Mouse (Mus musculus) limb, embryonic 14.5 days (tissue): Measurements from ENCODE around the gene Prkx. TPM values are rescaled to one million over a fixed set of nuclear protein-coding genes. Genes with fewer than 3 reads are reported as not detected.
A peak's percentile ranks its signal among the peaks of the same experiment; 100 is the strongest.

Experiments used
- ATAC-seq: fragments of 200-750 bp; cut with Nextera tagmentation; 2 replicates; pipeline ENCODE4 v1.8.0; 2017; ENCODE audit warnings: low read depth, moderate number of reproducible peaks, moderate TSS enrichment; ENCODE audit not compliant: low FRiP score
- DNase-seq: peaks from one replicate; pipeline ENCODE4 v3.0.0-alpha.2; 2015; ENCODE audit warnings: low spot score
- H3K27ac ChIP-seq: fragments of 300-500 bp; sonication (generic); replicated peaks from 2 replicates; pipeline ENCODE4 v1.5.1; 2014; ENCODE audit warnings: low read depth, mild to moderate bottlenecking, low read length, moderate library complexity, mixed read lengths
- H3K27me3 ChIP-seq: fragments of 300-500 bp; sonication (generic); 2 replicates; pipeline ENCODE4 v1.6.1; 2014; ENCODE audit warnings: low read length, mixed read lengths; ENCODE audit not compliant: control insufficient read depth, insufficient read depth
- H3K36me3 ChIP-seq: fragments of 300-500 bp; sonication (generic); 2 replicates; pipeline ENCODE4 v1.6.1; 2014; ENCODE audit warnings: mild to moderate bottlenecking, low read length, moderate library complexity, mixed read lengths; ENCODE audit not compliant: control insufficient read depth, insufficient read depth
- H3K4me1 ChIP-seq: fragments of 300-500 bp; sonication (generic); 2 replicates; pipeline ENCODE4 v1.6.1; 2014; ENCODE audit warnings: antibody characterized with exemption, low read length, mixed read lengths; ENCODE audit not compliant: control insufficient read depth, insufficient read depth
- H3K4me2 ChIP-seq: fragments of 300-500 bp; sonication (generic); replicated peaks from 2 replicates; pipeline ENCODE4 v1.6.1; 2014; ENCODE audit warnings: low read depth, mild to moderate bottlenecking, low read length, moderate library complexity; ENCODE audit not compliant: severe bottlenecking
- H3K4me3 ChIP-seq: fragments of 300-500 bp; sonication (generic); replicated peaks from 2 replicates; pipeline ENCODE4 v1.5.1; 2014; ENCODE audit warnings: low read length
- H3K9ac ChIP-seq: fragments of 300-500 bp; sonication (generic); 2 replicates; pipeline ENCODE4 v1.6.1; 2014; ENCODE audit warnings: mild to moderate bottlenecking, low read depth, low read length, moderate library complexity; ENCODE audit not compliant: severe bottlenecking
- H3K9me3 ChIP-seq: fragments of 300-500 bp; sonication (generic); 2 replicates; pipeline ENCODE4 v1.6.1; 2016; ENCODE audit warnings: low read length; ENCODE audit not compliant: control insufficient read depth
- POLR2A ChIP-seq: fragments of 200-500 bp; IDR thresholded peaks from 2 replicates; pipeline ENCODE4 v1.8.0; 2012; ENCODE audit warnings: inconsistent platforms, mild to moderate bottlenecking, moderate library complexity, borderline replicate concordance; ENCODE audit not compliant: insufficient read depth, insufficient read length; ENCODE audit errors: extremely low read depth
- WGBS: fragments of 180-500 bp; shearing (Covaris S2); extraction: QIAGEN DNeasy Blood & Tissue Kit; methylation state at CpG from one replicate; pipeline ENCODE4 v1.1.7; 2014; 5-methylcytosine and 5-hydroxymethylcytosine counted together
- polyA plus RNA-seq, 2 experiments: library from polyadenylated mRNA; depleted of rRNA in 1 of 2; stranded (reverse) in 1 of 2; unstranded in 1 of 2; fragments of >200 nt; fragmentation: Nextera tagmentation in 1 of 2; extraction: Ambion mirVana in 1 of 2; gene quantifications; 2 replicates each; pipeline versions ENCODE4 v1.2.1 to v1.2.3; 2012 to 2014

Gene Prkx
- 9.1 and 9.3 TPM in 2 replicates for polyA plus RNA-seq (2012; rRNA removed)
- 10.6 and 11.7 TPM in 2 replicates for polyA plus RNA-seq (2014; fragmentation: Nextera tagmentation; extraction: Ambion mirVana)

- H3K9me3 ChIP-seq: no peaks in the 10 kb centered on the region
- ATAC-seq (peak; percentile 80), DNase-seq (peak; percentile 42)
- peak within 1 kb of the TSS; percentile 62 for H3K9ac ChIP-seq
- peak within 1 kb of the TSS; percentile 70 for H3K27ac ChIP-seq
- no peaks in the 10 kb centered on the region for H3K27me3 ChIP-seq
- H3K4me1 ChIP-seq: no peaks in the 10 kb centered on the region
- no peak for TF ChIP-seq POLR2A
- H3K4me2 ChIP-seq: peak within 1 kb of the TSS; percentile 56
- H3K4me3 ChIP-seq: peak within 1 kb of the TSS; percentile 55
- 37% methylated on average over 11 of the region's 19 CpGs for WGBS
- H3K36me3 ChIP-seq: no peaks in the 10 kb centered on the region
Observed at GRCm38 (mm10) chrX:77796238-77796835, at the start of gene Prkx. Gene Prkx, minus strand, starts transcription at chrX:77796278.

GRCm38 (mm10) chrX:77812031-77812430, 16.0 kb upstream of the Prkx start:
- no peaks in the 10 kb centered on the region for H3K9me3 ChIP-seq
- H3K27ac ChIP-seq: no peak overlapping the region
- ATAC-seq: no peak
- no peaks in the 10 kb centered on the region for H3K27me3 ChIP-seq
- 54% methylated on average over 6 of the region's 6 CpGs for WGBS
- peak; percentile 4 for DNase-seq
- no peak overlapping the region for H3K9ac ChIP-seq
- no peaks in the 10 kb centered on the region for H3K4me1 ChIP-seq
- TF ChIP-seq POLR2A: no peak
- H3K4me3 ChIP-seq: no peak overlapping the region
- H3K4me2 ChIP-seq: no peak overlapping the region
- no peaks in the 10 kb centered on the region for H3K36me3 ChIP-seq

GRCm38 (mm10) chrX:77810608-77811206, 14.6 kb upstream of the Prkx start:
- peak; percentile 39 for DNase-seq
- H3K9me3 ChIP-seq: no peaks in the 10 kb centered on the region
- peak overlapping the region; percentile 40 for H3K4me3 ChIP-seq
- WGBS: 23% methylated on average over 17 of the region's 17 CpGs
- ATAC-seq: peak; percentile 72
- no peak for TF ChIP-seq POLR2A
- H3K27ac ChIP-seq: peak overlapping the region; percentile 68
- H3K9ac ChIP-seq: peak overlapping the region; percentile 46
- no peaks in the 10 kb centered on the region for H3K27me3 ChIP-seq
- no peaks in the 10 kb centered on the region for H3K36me3 ChIP-seq
- H3K4me1 ChIP-seq: no peaks in the 10 kb centered on the region
- H3K4me2 ChIP-seq: peak overlapping the region; percentile 41

DNA sequence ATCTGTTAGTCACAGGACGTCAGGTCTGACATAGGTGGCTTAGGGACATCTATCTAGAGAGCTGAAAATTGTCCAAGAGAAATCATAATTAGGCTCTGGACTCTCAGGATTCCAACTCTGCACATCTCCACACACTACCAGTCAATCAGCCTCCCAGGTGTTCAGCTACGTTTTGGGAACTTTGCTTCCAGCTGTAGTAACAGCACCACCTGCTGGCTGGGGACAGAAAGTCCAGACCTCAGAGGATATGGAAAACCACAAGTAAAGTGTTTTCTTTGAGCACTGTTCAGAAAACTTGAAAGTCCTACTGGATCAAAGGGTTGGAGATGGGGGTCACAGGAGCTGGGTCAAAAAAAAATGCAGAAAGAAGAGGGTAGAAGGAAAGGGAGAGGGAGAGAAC, 12.5 kb upstream of the Prkx start:
- no peaks in the 10 kb centered on the region for H3K27me3 ChIP-seq
- no peak for TF ChIP-seq POLR2A
- ATAC-seq: no peak
- 27% methylated on average over 2 of the region's 2 CpGs for WGBS
- no peak overlapping the region for H3K4me3 ChIP-seq
- no peaks in the 10 kb centered on the region for H3K36me3 ChIP-seq
- H3K4me1 ChIP-seq: no peaks in the 10 kb centered on the region
- H3K9me3 ChIP-seq: no peaks in the 10 kb centered on the region
- H3K9ac ChIP-seq: no peak overlapping the region
- no peak overlapping the region for H3K4me2 ChIP-seq
- peak; percentile 21 for DNase-seq
- H3K27ac ChIP-seq: no peak overlapping the region

GRCm38 (mm10) chrX:77802293-77802692, 6.2 kb upstream of the Prkx start:
- Histone ChIP-seq H3K9me3 (no peaks in the 10 kb centered on the region), H3K4me3 (no peak overlapping the region), H3K4me1 (no peaks in the 10 kb centered on the region), H3K4me2 (no peak overlapping the region), H3K27ac (no peak overlapping the region), H3K9ac (no peak overlapping the region), H3K36me3 (no peaks in the 10 kb centered on the region), H3K27me3 (no peaks in the 10 kb centered on the region)
- 74% methylated on average over 2 of the region's 2 CpGs for WGBS
- ATAC-seq (no peak), DNase-seq (no peak)
- TF ChIP-seq POLR2A: no peak
